Mouse (Mus musculus): ENCODE measurements at regions not wholly inside any gene's neighbourhood (a gene's known extent, or its start where the extent isn't known, plus 50 kb on each side); places are given as distances from the start of the nearest gene placed in this dataset.

- ATAC-seq (replicated peaks; ENCODE audit: low FRiP score, poor library complexity, severe bottlenecking) = no peak
Observed at GRCm38 (mm10) chr10:98742822-98743605, 171.2 kb upstream of the Atp2b1 start.

GRCm38 (mm10) chr10:98744246-98744645 lies 170.0 kb upstream of the Atp2b1 start:
- ATAC-seq (replicated peaks; ENCODE audit: low FRiP score, poor library complexity, severe bottlenecking) = no peak

GRCm38 (mm10) chr10:98744662-98745061 lies 169.5 kb upstream of the Atp2b1 start:
- ATAC-seq (replicated peaks; ENCODE audit: low FRiP score, poor library complexity, severe bottlenecking) = no peak

GRCm38 (mm10) chr10:98745409-98745808 lies 168.8 kb upstream of the Atp2b1 start:
- no peak for ATAC-seq (replicated peaks; ENCODE audit: low FRiP score, poor library complexity, severe bottlenecking)

- ATAC-seq (replicated peaks; ENCODE audit: low FRiP score, poor library complexity, severe bottlenecking) = no peak
Observed at GRCm38 (mm10) chr10:98745861-98746260, 168.3 kb upstream of the Atp2b1 start.

GRCm38 (mm10) chr10:98748856-98749583 lies 165.2 kb upstream of the Atp2b1 start:
- no peak for ATAC-seq (replicated peaks; ENCODE audit: low FRiP score, poor library complexity, severe bottlenecking)

GRCm38 (mm10) chr10:98749584-98749947 lies 164.6 kb upstream of the Atp2b1 start:
- ATAC-seq (replicated peaks; ENCODE audit: low FRiP score, poor library complexity, severe bottlenecking) = no peak

GRCm38 (mm10) chr10:98751376-98752058 lies 162.7 kb upstream of the Atp2b1 start:
- ATAC-seq (replicated peaks; ENCODE audit: low FRiP score, poor library complexity, severe bottlenecking) = no peak

- ATAC-seq (replicated peaks; ENCODE audit: low FRiP score, poor library complexity, severe bottlenecking) = no peak
Observed at GRCm38 (mm10) chr10:98761080-98761479, 153.1 kb upstream of the Atp2b1 start.

GRCm38 (mm10) chr10:98765786-98766419 lies 148.3 kb upstream of the Atp2b1 start:
- no peak for ATAC-seq (replicated peaks; ENCODE audit: low FRiP score, poor library complexity, severe bottlenecking)

- no peak for ATAC-seq (replicated peaks; ENCODE audit: low FRiP score, poor library complexity, severe bottlenecking)
Observed at GRCm38 (mm10) chr10:98779783-98780182, 134.4 kb upstream of the Atp2b1 start.

GRCm38 (mm10) chr10:98780938-98781337 lies 133.3 kb upstream of the Atp2b1 start:
- ATAC-seq (replicated peaks; ENCODE audit: low FRiP score, poor library complexity, severe bottlenecking) = no peak

GRCm38 (mm10) chr10:98781888-98782351 lies 132.3 kb upstream of the Atp2b1 start:
- no peak for ATAC-seq (replicated peaks; ENCODE audit: low FRiP score, poor library complexity, severe bottlenecking)

GRCm38 (mm10) chr10:98785411-98785810 lies 128.8 kb upstream of the Atp2b1 start:
- no peak for ATAC-seq (replicated peaks; ENCODE audit: low FRiP score, poor library complexity, severe bottlenecking)

- no peak for ATAC-seq (replicated peaks; ENCODE audit: low FRiP score, poor library complexity, severe bottlenecking)
Observed at GRCm38 (mm10) chr10:98786089-98786488, 128.1 kb upstream of the Atp2b1 start.

GRCm38 (mm10) chr10:98789763-98790162 lies 124.4 kb upstream of the Atp2b1 start:
- no peak for ATAC-seq (replicated peaks; ENCODE audit: low FRiP score, poor library complexity, severe bottlenecking)

GRCm38 (mm10) chr10:98790456-98790855 lies 123.8 kb upstream of the Atp2b1 start:
- no peak for ATAC-seq (replicated peaks; ENCODE audit: low FRiP score, poor library complexity, severe bottlenecking)

- no peak for ATAC-seq (replicated peaks; ENCODE audit: low FRiP score, poor library complexity, severe bottlenecking)
Observed at GRCm38 (mm10) chr10:98792019-98792741, 122.0 kb upstream of the Atp2b1 start.

- no peak for ATAC-seq (replicated peaks; ENCODE audit: low FRiP score, poor library complexity, severe bottlenecking)
Observed at GRCm38 (mm10) chr10:98793926-98794536, 120.2 kb upstream of the Atp2b1 start.

Measured in erythroblast, adult 5-6 weeks (primary cell).